Mouse (Mus musculus) urinary bladder, postnatal 10 days (tissue): ENCODE measurements at regions not wholly inside any gene's neighbourhood (a gene's known extent, or its start where the extent isn't known, plus 50 kb on each side); places are given as distances from the start of the nearest gene placed in this dataset.

Source experiments
- DNase-seq: peaks from one replicate; pipeline ENCODE4 v3.0.0; 2022; ENCODE audit warnings: low spot score

- no peak for DNase-seq
Measured at GRCm38 (mm10) chr8:26443735-26444134, 324.4 kb downstream of the Gm45692 start.

- no peak for DNase-seq
Measured at GRCm38 (mm10) chr8:26445991-26446390, 326.7 kb downstream of the Gm45692 start.

GRCm38 (mm10) chr8:26447886-26448640, 328.7 kb downstream of the Gm45692 start:
- no peak for DNase-seq

GRCm38 (mm10) chr8:26449291-26449690, 330.0 kb downstream of the Gm45692 start:
- DNase-seq = no peak

DNA sequence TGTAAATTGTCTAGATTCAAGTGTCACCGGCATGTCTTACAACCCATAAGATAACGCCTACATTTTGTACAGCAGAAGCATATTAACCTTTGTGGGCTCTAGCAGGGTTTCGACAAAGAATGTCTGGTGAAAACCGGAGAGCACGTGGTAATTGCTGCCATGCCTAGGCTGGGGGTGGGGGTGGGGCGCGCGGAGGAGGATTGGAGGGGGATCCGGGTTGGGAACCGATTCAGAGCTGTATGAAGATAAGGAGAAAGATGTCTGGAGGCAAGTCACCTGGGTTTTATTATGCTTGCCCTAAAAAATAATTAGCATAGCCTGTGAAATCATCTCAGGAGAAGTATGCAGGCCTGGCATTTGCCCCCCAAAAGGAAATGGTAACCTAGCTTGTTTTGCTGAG, 331.2 kb downstream of the Gm45692 start:
- DNase-seq = no peak

DNA sequence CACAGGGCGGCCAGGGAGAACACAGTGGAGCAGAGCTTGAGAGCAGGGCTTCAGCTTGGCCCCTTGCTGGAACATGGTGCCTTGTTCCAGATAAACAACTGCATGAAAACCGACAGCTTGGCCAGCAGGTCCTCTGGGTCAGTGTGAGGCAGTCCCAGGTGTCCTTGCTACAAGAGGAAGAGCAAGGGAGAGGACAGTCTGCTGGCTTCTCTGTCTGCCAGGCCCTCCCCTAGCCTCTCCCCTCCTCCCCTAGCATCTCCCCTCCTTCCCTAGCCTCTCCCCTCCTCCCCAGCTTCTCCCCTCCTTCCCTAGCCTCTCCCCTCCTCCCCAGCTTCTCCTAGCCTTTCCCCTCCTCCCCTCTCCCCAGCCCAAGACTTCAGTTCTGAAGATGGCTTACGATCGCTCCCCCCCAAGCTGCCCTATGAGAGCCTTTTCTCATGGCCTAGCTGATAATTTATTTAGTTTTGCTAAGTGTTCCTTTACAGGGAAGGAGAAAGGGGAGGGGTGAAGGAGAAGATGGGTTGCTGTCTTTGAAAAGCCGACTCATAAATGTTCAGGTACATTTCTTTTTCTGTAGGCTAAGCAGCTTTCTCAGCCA, 333.7 kb downstream of the Gm45692 start:
- no peak for DNase-seq

DNA sequence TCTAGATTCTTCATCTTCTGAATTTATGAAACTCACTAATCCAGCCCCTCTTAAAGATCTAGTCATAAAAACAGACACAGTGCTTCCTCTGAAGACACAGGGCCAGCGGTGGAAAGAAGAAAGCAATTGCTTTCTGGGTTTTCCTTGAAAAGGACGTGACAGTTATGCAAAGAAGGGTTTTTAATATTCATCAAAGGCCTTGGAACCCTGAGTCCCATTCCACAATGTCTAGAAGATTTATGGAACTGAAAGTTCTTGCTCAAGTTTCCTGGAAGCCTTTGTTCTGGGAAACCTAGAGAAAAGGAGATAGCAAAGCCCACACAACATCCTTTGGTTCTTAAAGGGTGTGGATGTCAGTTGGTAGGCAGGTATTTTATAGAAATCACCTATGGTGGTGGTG, 346.0 kb downstream of the Gm45692 start:
- DNase-seq = no peak

GRCm38 (mm10) chr8:26468441-26468840, 349.1 kb downstream of the Gm45692 start:
- DNase-seq = no peak

DNA sequence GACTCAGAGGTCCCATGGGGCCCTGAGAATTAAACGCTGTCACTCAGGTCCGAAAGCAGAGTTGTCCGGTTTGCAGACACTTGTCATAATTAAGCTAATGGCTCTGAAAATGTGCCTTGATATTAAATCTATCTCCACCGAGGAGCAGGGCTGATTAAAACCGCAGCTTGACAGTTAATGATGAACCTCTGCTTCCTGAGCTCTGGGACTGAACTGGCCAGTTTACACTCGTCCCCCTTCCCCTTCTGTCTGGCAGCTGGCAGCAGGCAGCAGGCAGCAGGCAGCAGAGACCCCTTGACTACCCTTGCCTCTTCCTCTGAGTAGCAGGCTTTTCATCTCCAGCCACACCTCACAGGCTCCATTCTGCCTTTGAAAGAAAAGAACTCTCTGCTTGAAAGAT, 350.4 kb downstream of the Gm45692 start:
- DNase-seq = no peak

GRCm38 (mm10) chr8:26471811-26472550, 352.6 kb downstream of the Gm45692 start:
- DNase-seq = no peak

- no peak for DNase-seq
Measured at GRCm38 (mm10) chr8:26484749-26485148, 365.4 kb downstream of the Gm45692 start.

- no peak for DNase-seq
Measured at GRCm38 (mm10) chr8:26487866-26488265, 368.5 kb downstream of the Gm45692 start.

DNA sequence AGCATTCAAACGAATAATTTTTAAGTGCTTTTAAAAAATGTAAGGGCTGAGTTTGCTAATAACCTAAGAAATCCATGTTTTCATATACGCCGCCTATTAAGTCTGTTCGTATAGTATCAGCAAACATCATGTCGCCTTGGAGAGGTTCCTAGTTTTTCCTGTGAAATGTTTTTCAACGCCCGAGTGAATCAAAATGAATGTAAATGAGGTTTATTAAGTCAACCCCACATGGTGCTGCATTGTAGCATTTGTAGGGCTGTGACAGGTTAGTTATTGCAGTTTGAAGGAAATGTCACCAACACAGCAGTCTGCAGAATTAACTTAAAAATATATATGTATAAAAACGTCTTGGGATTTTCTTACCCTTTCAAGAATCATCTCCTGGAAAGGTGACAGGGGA, 369.3 kb downstream of the Gm45692 start:
- no peak for DNase-seq

- DNase-seq = no peak
Measured at GRCm38 (mm10) chr8:26501196-26501813, 382.0 kb downstream of the Gm45692 start.

GRCm38 (mm10) chr8:26501814-26502572, 382.7 kb downstream of the Gm45692 start:
- no peak for DNase-seq

- DNase-seq = no peak
Measured at GRCm38 (mm10) chr8:26502772-26503171, 383.4 kb downstream of the Gm45692 start.

DNA sequence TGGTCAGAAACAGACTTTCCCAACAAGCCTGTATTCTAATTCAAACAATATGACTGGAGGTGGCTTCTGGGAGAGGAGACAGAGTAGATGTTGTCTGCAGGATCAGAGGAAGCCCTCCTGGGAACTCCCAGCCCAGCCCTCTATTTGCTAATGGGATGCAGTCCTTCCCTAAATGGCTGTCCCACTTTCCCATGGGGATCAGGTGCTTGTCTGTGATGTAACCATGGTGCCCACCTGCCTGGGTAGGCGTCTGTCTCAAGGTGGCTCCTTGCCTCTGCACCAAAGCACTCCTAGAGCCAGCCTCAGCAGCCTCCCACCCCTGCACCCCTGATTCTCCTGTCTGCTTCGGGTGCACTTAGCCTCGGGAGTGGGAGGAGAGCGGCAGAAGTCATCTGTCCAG, 384.6 kb downstream of the Gm45692 start:
- DNase-seq = no peak

- DNase-seq = no peak
Measured at GRCm38 (mm10) chr8:26504319-26505035, 385.1 kb downstream of the Gm45692 start.

GRCm38 (mm10) chr8:26507611-26508070, 388.3 kb downstream of the Gm45692 start:
- DNase-seq = no peak

GRCm38 (mm10) chr8:26509254-26509653, 389.9 kb downstream of the Gm45692 start:
- DNase-seq = no peak

DNA sequence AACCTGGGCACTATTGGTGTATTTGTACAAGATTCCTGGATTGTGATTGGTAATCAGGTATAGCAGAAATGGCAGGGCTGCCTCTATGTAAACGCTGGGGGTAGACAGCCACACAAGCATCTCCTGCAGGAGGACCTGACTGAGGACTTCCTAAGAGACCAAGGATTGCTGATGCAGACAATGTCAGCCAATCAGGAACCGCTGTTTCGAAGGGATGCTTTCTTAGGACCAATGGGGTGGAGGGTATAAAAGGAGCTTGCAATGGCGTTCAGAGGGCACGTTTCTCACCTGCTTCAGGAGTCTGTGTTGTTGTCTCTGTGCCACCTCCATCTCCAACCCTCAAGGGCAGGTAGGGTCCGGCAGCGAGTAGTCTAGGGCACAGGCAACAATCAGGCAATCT, 393.7 kb downstream of the Gm45692 start:
- DNase-seq = no peak
